Mouse (Mus musculus) brain, embryonic 18.5 days (tissue): ENCODE measurements around the gene Sugp1.
"Not testable (repeated sequence)": the region's sequence is repeated elsewhere in the genome, so short reads cannot be mapped to it uniquely, and the experiment has no call there.

Experiments
- DNase-seq: peaks from one replicate; pipeline ENCODE4 v3.0.0-alpha.2; 2012; ENCODE audit warnings: low read depth, low spot score

Gene Sugp1

GRCm38 (mm10) chr8:70042583-70043455, at the start of gene Sugp1, which contains the start of gene Mau2:
Gene Sugp1, plus strand, starts transcription at chr8:70042813.
Gene Mau2, minus strand, starts transcription at chr8:70042734.
- DNase-seq, result peak; percentile 93

GRCm38 (mm10) chr8:69995422-69995775, 47.2 kb upstream of the Sugp1 start:
- no peak for DNase-seq

- peak; percentile 98 for DNase-seq
Measured at GRCm38 (mm10) chr8:69995776-69996588, 46.6 kb upstream of the Sugp1 start, which contains the start of gene Gatad2a. Gene Gatad2a, minus strand, starts transcription at chr8:69996384.

- DNase-seq, result no peak
Measured at GRCm38 (mm10) chr8:69996589-69997285, 45.9 kb upstream of the Sugp1 start.

GRCm38 (mm10) chr8:69998706-69999105, 43.9 kb upstream of the Sugp1 start:
- no peak for DNase-seq

- DNase-seq, result no peak
Measured at GRCm38 (mm10) chr8:69999236-69999635, 43.4 kb upstream of the Sugp1 start.

DNA sequence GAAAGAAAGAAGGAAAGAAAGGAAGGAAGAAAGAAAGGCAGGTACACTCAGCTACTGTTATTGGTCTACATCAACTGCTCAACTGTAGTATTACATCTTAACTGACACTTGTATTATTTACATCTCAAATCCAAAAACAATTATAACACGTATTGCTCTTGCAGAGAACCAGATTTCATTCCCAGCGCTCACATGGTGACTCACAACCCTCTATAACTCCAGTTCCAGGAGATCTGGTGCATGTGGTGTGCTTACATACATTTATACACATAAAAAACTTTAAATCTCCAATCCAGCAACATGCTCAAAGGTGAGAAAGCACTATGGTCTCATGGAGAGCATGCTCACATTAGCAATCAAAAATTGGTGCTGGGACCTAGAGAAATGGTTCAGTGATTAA, 42.4 kb upstream of the Sugp1 start:
- no peak for DNase-seq

DNA sequence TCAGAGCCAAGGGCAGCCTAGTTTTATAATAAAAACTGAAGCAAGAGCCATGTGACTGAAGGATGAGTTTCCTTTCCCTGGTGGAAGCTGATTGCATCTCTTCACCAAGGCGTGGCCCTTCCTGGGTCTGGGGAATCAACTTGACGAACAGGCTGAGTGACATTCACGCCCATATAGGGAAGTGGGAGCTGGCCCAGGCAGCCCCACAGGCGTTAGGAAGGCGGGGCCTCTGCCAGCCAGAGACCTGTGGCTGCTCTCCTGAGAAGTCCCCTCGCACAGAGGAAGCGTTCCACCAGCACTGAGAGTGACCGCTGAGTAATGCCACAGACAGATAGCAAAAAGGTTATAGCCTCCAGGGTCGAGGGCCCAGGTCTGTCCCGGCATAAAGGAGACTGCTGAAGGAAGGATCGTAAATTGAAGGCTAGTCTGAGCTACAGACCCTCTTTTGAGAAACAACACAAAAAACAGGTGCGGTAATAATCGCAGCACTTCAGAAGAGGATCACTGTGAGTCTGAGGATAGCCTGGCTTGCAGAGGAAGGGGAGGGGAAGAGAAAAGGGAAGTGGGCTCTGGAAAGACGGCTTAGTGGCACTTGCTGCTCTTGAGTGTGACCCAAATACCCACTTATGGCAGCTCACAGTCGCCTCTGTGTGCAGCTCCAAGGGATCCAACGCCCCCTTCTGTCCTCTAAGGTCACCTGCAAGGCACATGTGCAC, 41.3 kb upstream of the Sugp1 start:
- DNase-seq, result no peak

DNA sequence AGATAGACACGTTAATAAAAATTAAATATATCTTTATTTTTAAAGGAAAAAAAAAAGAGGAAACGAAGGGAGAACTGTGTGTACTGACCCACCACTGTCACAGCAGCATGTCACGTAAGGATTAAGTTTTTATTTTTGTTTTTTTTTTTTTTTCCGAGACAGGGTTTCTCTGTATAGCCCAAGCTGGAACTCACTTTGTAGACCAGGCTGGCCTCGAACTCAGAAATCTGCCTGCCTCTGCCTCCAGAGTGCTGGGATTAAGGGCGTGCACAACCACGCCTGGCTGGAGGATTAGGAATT, 40.8 kb upstream of the Sugp1 start:
- DNase-seq, result not testable (repeated sequence)

DNA sequence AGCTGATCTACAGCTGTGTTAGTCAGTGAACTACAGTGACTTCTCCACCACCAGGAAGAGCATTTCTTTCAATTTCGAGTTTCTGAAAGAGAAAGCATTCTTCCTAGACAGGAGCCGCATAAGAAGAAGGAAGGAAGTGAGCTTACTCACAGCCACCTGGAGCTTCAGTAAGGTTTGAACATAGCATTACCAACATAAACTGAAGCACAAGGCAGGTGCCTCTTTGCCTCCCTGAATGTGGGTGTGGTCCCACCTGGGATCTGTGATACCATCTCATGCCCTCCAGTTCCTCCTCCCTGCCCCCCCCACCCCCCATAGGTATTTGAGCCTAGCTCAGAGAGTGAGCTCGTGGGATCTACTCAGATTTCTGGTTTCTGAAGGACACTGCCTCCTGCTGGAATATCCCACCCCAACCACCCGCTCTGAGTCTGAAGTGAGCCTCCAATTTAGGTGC, 39.4 kb upstream of the Sugp1 start:
- no peak for DNase-seq

DNA sequence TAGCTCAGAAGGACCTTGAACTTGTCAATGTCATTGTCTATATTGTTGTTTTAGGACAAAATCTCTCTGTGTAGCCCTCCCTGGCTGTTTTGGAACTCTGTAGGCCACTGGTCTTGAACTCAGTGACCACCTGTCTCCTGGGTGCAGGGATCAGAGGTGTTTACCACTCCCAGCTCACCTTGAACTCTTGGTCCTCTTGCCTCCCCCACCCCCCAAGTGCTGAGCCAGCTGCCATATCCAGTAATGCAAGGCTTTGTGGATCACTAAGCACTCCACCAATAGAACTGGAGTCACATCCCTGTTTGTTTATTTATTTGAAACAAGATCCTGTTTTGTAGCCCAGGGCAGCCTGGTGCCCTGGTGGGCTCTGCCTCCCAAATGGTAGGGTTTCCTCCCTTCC, 38.3 kb upstream of the Sugp1 start:
- DNase-seq, result no peak

DNA sequence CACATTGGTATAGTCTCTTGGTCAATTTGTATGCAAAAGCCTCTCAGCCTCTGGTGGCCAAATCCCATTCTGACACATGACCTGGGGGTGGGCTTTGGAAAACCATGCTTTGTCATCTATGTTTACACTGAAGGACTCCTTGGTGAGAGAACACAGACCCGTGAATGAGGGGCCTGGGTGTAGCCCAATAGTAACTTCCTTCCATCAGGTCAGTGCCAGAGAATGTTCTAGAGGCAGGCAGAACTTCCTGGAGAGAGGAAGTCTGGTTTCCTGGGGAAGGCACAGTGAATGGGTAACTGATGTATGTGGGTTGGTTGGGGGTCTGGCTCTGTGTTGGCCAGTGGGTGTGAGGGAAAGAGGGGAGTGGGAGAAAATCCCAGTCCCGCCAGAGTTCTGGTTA, 37.4 kb upstream of the Sugp1 start:
- DNase-seq, result no peak

- not testable (repeated sequence) for DNase-seq
Measured at GRCm38 (mm10) chr8:70010796-70011195, 31.8 kb upstream of the Sugp1 start.

GRCm38 (mm10) chr8:70012350-70012749, 30.3 kb upstream of the Sugp1 start:
- no peak for DNase-seq

GRCm38 (mm10) chr8:70012763-70013162, 29.9 kb upstream of the Sugp1 start:
- DNase-seq, result no peak

DNA sequence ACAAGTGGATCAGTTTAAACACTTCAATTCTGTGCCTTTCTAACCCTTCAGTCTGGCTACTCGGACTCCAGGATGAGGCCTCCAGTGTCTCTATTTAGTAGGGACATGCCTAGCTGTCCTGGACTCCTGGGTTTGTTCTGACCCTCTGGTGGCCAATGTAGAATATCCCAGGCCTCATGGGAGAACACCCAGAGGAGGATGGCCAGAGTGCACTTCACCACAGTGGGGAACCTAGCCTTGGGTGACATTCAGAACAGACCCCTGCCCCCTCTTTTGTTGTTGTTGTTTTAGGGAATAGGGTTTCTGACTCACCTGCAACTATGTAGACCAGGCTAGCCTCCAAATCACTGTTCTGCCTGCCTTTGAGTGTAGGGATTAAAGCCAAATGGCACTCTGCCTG, 27.6 kb upstream of the Sugp1 start:
- no peak for DNase-seq

GRCm38 (mm10) chr8:70023596-70023995, 19.0 kb upstream of the Sugp1 start:
- no peak for DNase-seq

GRCm38 (mm10) chr8:70026151-70026550, 16.5 kb upstream of the Sugp1 start:
- DNase-seq, result no peak

DNA sequence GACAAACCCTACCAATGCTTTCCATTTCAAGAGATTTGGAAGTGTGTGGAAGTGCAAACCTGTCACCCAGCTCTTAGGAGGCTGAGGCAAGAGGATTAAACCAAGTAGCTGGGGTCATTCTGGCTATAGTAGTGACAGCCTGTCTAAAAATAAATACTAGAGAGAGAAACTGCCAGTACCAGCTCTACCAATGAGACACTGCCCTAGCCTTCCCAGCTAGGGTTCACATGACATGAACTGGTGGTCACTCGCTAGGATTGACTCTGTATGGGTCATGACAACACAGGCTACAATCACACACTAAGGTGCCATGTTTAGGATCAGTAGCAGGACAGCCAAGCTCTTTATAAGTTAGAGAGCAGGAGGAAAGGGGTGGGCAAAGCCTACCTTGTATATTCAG, 12.4 kb upstream of the Sugp1 start:
- DNase-seq, result no peak

DNA sequence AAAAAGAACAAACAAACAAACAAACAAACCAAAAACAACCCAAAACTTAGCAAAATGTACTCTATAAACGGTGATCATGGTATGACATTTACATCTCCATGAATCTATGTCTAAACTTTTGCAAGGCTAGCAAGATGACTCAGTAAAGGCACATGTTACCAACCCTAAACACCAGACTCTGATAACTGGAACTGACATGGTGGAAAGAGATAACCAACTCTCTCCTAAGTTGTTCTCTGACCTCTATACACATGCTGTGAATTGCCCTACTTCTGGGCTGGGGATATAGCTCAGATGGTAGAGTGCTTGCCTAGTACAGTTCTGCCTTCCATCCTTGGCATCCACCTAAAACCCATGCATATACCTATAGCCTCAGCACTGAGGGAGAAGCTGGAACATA, 4.6 kb upstream of the Sugp1 start:
- DNase-seq, result no peak

DNA sequence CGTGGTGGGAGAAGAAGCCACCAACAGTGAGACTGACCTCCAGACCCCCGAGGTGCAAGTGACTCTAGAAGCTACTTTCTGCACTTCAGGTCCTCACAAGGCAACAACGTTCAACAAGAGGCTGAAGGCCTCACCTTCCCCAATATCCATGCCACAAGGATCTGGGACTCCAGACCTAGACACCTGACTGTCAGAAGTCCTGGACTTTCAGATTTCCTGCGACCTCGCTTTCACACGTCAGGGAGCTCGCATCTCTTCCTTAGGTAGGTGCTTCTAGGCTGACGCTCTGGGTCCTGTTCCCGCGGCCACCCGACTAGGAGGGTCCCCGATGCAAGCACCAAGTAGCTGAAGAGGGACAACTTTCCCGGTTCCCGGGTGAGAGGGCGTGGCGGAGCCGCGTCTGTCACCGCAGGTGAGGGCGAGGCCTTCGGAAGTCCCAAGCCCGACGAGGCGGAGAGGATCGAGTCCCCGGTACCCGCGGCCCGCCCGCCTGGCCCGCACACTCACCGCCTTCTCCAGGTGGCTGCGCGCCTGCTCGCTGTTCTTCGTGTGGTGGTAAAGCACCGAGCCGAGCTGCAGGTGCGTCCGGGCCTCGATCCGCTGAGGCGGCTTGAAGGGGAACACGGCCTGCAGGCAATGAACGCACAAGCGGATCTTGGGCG, 597 bp upstream of the Sugp1 start:
- DNase-seq, result no peak
